8 mouse cellular contexts compared by ENCODE assay signal in the genomic region with DNA sequence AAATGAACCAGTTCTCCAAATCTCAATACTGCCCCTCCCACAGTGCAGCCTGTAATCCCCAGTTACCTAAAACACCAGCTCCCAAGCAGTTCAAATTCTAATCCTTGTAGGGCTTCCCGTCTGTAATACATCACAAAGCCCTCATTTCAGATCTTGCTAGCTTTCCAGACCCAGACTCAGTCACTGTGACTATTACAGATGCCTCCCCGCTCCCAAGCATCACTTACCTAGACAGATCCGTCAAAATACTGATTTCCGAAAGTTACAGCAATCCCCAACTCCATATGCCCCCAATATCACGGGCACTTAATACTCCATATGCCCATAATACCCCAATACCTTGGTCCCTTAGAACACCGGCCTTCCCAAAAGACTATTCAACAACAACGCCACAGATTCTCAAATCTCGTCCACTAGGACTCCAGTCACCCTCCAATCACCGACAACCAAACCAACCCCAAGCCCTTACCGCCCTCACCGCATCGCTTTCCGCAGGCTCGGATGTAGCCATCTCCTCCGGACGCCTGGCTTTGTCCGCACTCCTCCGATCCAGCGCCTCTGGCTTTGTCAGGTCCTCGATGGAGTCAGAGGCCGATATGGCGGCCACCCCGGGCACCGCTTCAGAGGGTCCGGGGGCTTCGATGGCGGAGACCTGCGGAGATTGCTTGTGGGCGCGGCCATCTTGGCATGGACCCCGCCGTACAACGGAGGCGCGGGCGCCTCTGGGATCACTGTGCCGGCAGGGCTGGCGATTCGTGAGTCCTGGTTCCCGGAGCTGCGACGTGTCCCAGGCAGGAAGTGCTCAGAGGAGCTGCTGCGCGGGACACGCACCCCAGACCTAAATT. TPM values are rescaled to one million over a fixed set of nuclear protein-coding genes. Genes with fewer than 3 reads are reported as not detected.
DNase-seq lines count a peak whose midpoint lies in the region; ATAC-seq and TF ChIP-seq lines count a peak whose summit lies in the region.

No protein-coding gene starts in this region.

- peak; percentile 37; the same call in 1 of the 2 replicates for TF ChIP-seq POLR2A in cerebellum, adult 2 months (IDR thresholded peaks at IDR 0.05; ENCODE audit: borderline replicate concordance, insufficient read depth, low read length)

- under 1% methylated on average over 45 of the region's 45 CpGs for WGBS in cerebellum, adult 2 months
- 3% methylated on average over 45 of the region's 45 CpGs for WGBS in liver, postnatal 0 days (ENCODE audit: insufficient replicate concordance)

- no peaks in the 10 kb centered on the region for H3K4me1 ChIP-seq in cerebellum, adult 2 months (ENCODE audit: control insufficient read depth, insufficient read depth, low read length)
- no peaks in the 10 kb centered on the region for H3K4me1 ChIP-seq in liver, postnatal 0 days (ENCODE audit: insufficient read depth)

- H3K9ac ChIP-seq in liver, postnatal 0 days (replicated peaks) = peak overlapping the region; percentile 68

- H3K27ac ChIP-seq in cerebellum, adult 2 months (ENCODE audit: insufficient read depth, low read length) = peak overlapping the region; percentile 69
- peak overlapping the region; percentile 96 for H3K27ac ChIP-seq in layer of hippocampus, adult 2 months
- H3K27ac ChIP-seq in liver, postnatal 0 days (ENCODE audit: low read depth) = peak overlapping the region; percentile 84

- H3K9me3 ChIP-seq in liver, postnatal 0 days (ENCODE audit: low read length) = no peaks in the 10 kb centered on the region

- peak overlapping the region; percentile 69 for H3K4me2 ChIP-seq in liver, postnatal 0 days (ENCODE audit: low read depth, low read length)

- H3K4me3 ChIP-seq in cerebellum, adult 2 months (replicated peaks; ENCODE audit: insufficient read depth, low read depth, low read length) = peak overlapping the region; percentile 98
- peak overlapping the region; percentile 90 for H3K4me3 ChIP-seq in layer of hippocampus, adult 2 months
- peak overlapping the region; percentile 58 for H3K4me3 ChIP-seq in liver, postnatal 0 days (ENCODE audit: low read depth, low read length)

- TF ChIP-seq CTCF in cerebellum, adult 2 months (IDR thresholded peaks at IDR 0.05; ENCODE audit: borderline replicate concordance, insufficient read depth, low read depth, low read length) = no peak
- TF ChIP-seq CTCF in layer of hippocampus, adult 2 months (conservative IDR thresholded peaks at IDR 0.05) = peak; percentile 15; the same call in 1 of the 2 replicates
- TF ChIP-seq CTCF in liver, postnatal 0 days (IDR thresholded peaks at IDR 0.05; ENCODE audit: low read depth) = no peak

- no peak for TF ChIP-seq EP300 in liver, postnatal 0 days (IDR thresholded peaks at IDR 0.05; ENCODE audit: low read depth)

- peak; percentile 84 for DNase-seq in MN1 (ENCODE audit: low spot score)
- peak; percentile 88 to 89 for DNase-seq in cerebellum, adult 2 months
- DNase-seq in forelimb bud, embryonic 11.5 days (ENCODE audit: low read depth, low spot score) = peak; percentile 84
- peak; percentile 89 to 90 for DNase-seq in heart, postnatal 36 days
- peak; percentile 92 to 93 for DNase-seq in layer of hippocampus, adult 2 months (ENCODE audit: low spot score in 2 of 2)
- peak; percentile 78 for DNase-seq in liver, postnatal 0 days
- peak; percentile 91 for DNase-seq in ovary, postnatal 10 days (ENCODE audit: low spot score)
- peak; percentile 53 for DNase-seq in urinary bladder, postnatal 10 days (ENCODE audit: low spot score)

- intact Hi-C loops in heart, postnatal 36 days (cut with DNase I) = loop anchor here (5.0 to 10.0 kb wide), 3 partner anchors 79 to 317 kb away; a partner anchor contains a TSS

- ATAC-seq in liver, postnatal 0 days = peak; percentile 93

- H3K36me3 ChIP-seq in liver, postnatal 0 days (replicated peaks; ENCODE audit: insufficient read depth, low read length) = 0 out of 2 replicates have a peak, but pooled peaks cover 3% of the 10 kb centered on the region

- no peaks in the 10 kb centered on the region for H3K27me3 ChIP-seq in cerebellum, adult 2 months (ENCODE audit: control insufficient read depth, insufficient read depth, low read length)
- H3K27me3 ChIP-seq in liver, postnatal 0 days (ENCODE audit: insufficient read depth, low read length) = no peaks in the 10 kb centered on the region

RNA-seq across cellular contexts. Expression of a gene that starts 22.8 kb away (rescaled TPM):
- 9.6 and 10.1 TPM in 2 replicates for polyA plus RNA-seq in cerebellum, adult 2 months (2012; rRNA removed)
- 1 to 10 TPM; 1.9 to 2.2 TPM for total RNA-seq in heart, postnatal 36 days (2021)
- 10 to 100 TPM; 26.0 to 26.3 TPM for total RNA-seq in layer of hippocampus, adult 2 months (2021)
- polyA plus RNA-seq in liver, postnatal 0 days (2015; fragmentation: Nextera tagmentation; extraction: Ambion mirVana) = 0.25 and 0.31 TPM in 2 replicates

RNA-seq across cellular contexts. Expression of a gene that starts 54.3 kb away (rescaled TPM):
- polyA plus RNA-seq in cerebellum, adult 2 months (2012; rRNA removed) = 16.9 and 18.2 TPM in 2 replicates
- 10 to 100 TPM; 17.8 to 29.7 TPM for total RNA-seq in heart, postnatal 36 days (2021)
- total RNA-seq in layer of hippocampus, adult 2 months (2021) = 10 to 100 TPM in 1 of 2 experiments, 1 to 10 TPM in 1; 9.5 to 10.2 TPM
- polyA plus RNA-seq in liver, postnatal 0 days (2015; fragmentation: Nextera tagmentation; extraction: Ambion mirVana) = 8.9 and 9.2 TPM in 2 replicates

RNA-seq across cellular contexts. Expression of a gene that starts 57.4 kb away (rescaled TPM):
- not detected in 2 replicates for polyA plus RNA-seq in cerebellum, adult 2 months (2012; rRNA removed)
- total RNA-seq in heart, postnatal 36 days (2021) = not detected
- total RNA-seq in layer of hippocampus, adult 2 months (2021) = not detected
- not detected in 2 replicates for polyA plus RNA-seq in liver, postnatal 0 days (2015; fragmentation: Nextera tagmentation; extraction: Ambion mirVana)

Comparison
In these comparisons a context has a peak if more than half of its experiments do, and no peak if none do; other contexts are left out.
1. Peak in every context shown above with its lines: DNase-seq, ATAC-seq, H3K4me3 ChIP-seq and H3K27ac ChIP-seq.
2. RNA of a gene that starts 22.8 kb away (total RNA-seq): 26.0 to 26.3 TPM in layer of hippocampus, adult 2 months; 1.9 to 2.2 TPM in heart, postnatal 36 days; every median in the first group is over 4 times any median in the second.